Mouse (Mus musculus) forebrain, embryonic 15.5 days (tissue): ENCODE results near the gene Dgkh. TPM values are rescaled to one million over a fixed set of nuclear protein-coding genes. Genes with fewer than 3 reads are reported as not detected.

ENCODE experiments used
- ATAC-seq: fragments of 200-750 bp; cut with Nextera tagmentation; replicated peaks from 2 replicates; pipeline ENCODE4 v1.8.0; 2017; ENCODE audit warnings: mild to moderate bottlenecking, moderate TSS enrichment, moderate library complexity
- H3K27ac ChIP-seq: fragments of 300-500 bp; sonication (generic); replicated peaks from 2 replicates; pipeline ENCODE4 v1.5.1; 2015; ENCODE audit warnings: mild to moderate bottlenecking, inconsistent platforms
- H3K27me3 ChIP-seq: fragments of 300-500 bp; sonication (generic); 2 replicates; pipeline ENCODE4 v1.6.1; 2015; ENCODE audit warnings: inconsistent platforms
- H3K36me3 ChIP-seq: fragments of 300-500 bp; sonication (generic); 2 replicates; pipeline ENCODE4 v1.6.1; 2015; ENCODE audit warnings: mild to moderate bottlenecking, inconsistent platforms
- H3K4me1 ChIP-seq: fragments of 300-500 bp; sonication (generic); 2 replicates; pipeline ENCODE4 v1.6.1; 2015; ENCODE audit warnings: inconsistent platforms
- H3K4me2 ChIP-seq: fragments of 300-500 bp; sonication (generic); replicated peaks from 2 replicates; pipeline ENCODE4 v1.6.1; 2015; ENCODE audit warnings: mild to moderate bottlenecking, inconsistent platforms
- H3K4me3 ChIP-seq: fragments of 300-500 bp; sonication (generic); 2 replicates; pipeline ENCODE4 v1.5.1; 2015; ENCODE audit warnings: mild to moderate bottlenecking, inconsistent platforms
- H3K9ac ChIP-seq: fragments of 300-500 bp; sonication (generic); replicated peaks from 2 replicates; pipeline ENCODE4 v1.6.1; 2015; ENCODE audit warnings: mild to moderate bottlenecking, inconsistent platforms
- H3K9me3 ChIP-seq: fragments of 300-500 bp; sonication (generic); 2 replicates; pipeline ENCODE4 v1.6.1; 2016; ENCODE audit warnings: inconsistent platforms
- WGBS: fragments of 180-500 bp; shearing (Covaris S2); methylation state at CpG from one replicate; pipeline ENCODE4 v1.1.7; 2015; ENCODE audit warnings: mixed read lengths; 5-methylcytosine and 5-hydroxymethylcytosine counted together
- polyA plus RNA-seq: library from polyadenylated mRNA; unstranded; fragments of >200 nt; fragmentation: Nextera tagmentation; extraction: Ambion mirVana; gene quantifications from 2 replicates; pipeline ENCODE4 v1.2.1, GENCODE M21; 2015

The Dgkh gene
- polyA plus RNA-seq, 1 experiment from 2014 or later: 2.6 TPM

DNA sequence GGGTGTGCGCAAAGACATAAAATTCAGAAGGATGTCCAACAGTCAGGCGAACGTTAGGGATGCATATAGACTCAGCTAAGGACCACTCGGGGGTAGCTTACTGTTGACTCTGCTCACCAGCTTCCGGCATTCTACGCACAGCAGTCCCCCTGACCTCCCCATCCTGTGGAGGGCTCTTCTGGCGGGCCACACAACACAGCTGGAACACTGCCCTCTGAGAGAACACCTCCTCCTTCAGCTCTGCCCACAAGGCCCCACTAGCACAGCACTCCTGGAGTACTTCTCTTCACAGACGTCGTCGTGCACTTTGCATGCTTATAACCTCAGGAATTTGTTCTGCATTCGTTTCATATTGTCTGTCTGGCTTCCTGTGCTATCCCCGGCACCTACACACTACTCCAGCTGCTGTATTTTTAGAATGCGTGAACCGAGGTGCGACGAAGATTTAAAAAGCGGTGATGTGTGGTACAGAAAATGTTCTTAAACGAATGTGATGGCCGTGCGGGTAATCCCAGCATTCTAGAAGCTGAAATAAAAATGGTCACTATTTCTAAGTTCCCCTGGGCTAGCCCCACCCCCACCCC is 19.9 kb downstream of the Dgkh start:
- Histone ChIP-seq H3K27ac (no peak overlapping the region), H3K4me3 (no peak overlapping the region), H3K27me3 (no peaks in the 10 kb centered on the region), H3K9ac (no peak overlapping the region), H3K4me1 (no peaks in the 10 kb centered on the region), H3K4me2 (no peak overlapping the region), H3K36me3 (no peaks in the 10 kb centered on the region), H3K9me3 (no peaks in the 10 kb centered on the region)
- ATAC-seq: no peak
- WGBS: 64% methylated on average over 20 of the region's 20 CpGs

DNA sequence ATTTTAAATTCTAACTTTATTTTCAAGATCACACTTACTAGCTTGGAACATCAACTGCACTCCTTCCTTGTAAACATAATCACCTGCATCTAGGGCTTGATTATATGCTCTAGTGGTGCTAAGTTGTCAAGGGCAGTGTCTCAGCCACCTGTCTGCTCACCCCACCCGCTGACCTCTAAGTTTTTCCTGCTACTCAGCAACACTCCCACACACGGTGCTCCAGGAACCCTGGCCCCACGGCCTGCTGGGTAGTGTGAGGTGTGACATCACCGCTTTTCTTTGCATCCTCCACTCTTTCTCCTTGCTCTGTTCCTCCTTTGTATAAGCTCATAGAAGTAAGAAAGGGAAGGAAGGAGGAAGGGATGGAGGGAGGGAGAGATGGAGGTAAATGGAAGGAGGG is 21.9 kb downstream of the Dgkh start:
- H3K27ac ChIP-seq: no peak overlapping the region
- ATAC-seq: no peak
- no peak overlapping the region for H3K9ac ChIP-seq
- no peaks in the 10 kb centered on the region for H3K36me3 ChIP-seq
- no peak overlapping the region for H3K4me2 ChIP-seq
- 77% methylated on average over 4 of the region's 4 CpGs for WGBS
- H3K9me3 ChIP-seq: no peaks in the 10 kb centered on the region
- no peaks in the 10 kb centered on the region for H3K27me3 ChIP-seq
- H3K4me3 ChIP-seq: no peak overlapping the region
- H3K4me1 ChIP-seq: no peaks in the 10 kb centered on the region

DNA sequence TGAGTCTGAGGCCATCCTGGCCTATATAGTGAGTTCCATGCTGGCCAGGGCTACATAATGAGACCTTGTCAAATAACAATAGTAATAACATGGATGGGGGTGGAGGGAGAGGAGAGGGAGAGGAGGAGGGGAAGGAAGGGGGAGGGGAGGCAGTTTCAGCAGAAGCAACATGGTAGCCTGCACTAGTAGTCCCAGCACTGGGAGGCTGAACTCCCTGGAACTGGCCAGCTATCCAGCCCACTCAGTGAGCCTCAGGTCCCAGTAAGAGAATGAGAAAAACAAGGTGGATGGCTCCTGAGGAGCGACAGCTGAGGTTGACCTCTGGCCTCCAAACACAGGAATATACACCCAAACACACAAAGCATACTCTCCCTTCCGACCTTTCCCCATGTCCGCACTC is 27.0 kb downstream of the Dgkh start:
- no peak overlapping the region for H3K4me2 ChIP-seq
- no peaks in the 10 kb centered on the region for H3K9me3 ChIP-seq
- no peaks in the 10 kb centered on the region for H3K36me3 ChIP-seq
- WGBS: 93% methylated on average over 3 of the region's 3 CpGs
- H3K4me1 ChIP-seq: no peaks in the 10 kb centered on the region
- H3K9ac ChIP-seq: no peak overlapping the region
- no peaks in the 10 kb centered on the region for H3K27me3 ChIP-seq
- H3K27ac ChIP-seq: no peak overlapping the region
- no peak for ATAC-seq
- no peak overlapping the region for H3K4me3 ChIP-seq

DNA sequence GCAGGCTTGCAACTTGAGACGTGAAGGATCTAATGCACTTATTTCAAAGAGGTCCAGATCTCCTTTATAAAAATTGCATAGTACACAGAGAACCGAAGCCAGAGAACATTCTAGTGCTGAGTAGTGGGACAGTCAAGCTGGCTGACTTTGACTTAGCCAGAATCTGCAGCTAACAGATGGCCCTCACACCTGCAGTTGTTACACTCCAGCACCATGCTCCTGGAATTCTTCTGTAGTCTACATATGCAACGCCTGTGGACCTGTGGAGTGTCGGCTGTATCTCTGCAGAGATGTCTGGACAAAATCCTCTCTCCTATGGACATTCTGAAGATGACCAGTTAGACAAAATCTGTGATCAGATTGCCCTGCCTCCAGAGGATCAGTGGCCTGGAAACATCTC is 28.6 kb downstream of the Dgkh start:
- WGBS: 87% methylated on average over 4 of the region's 4 CpGs
- Histone ChIP-seq H3K4me2 (no peak overlapping the region), H3K9me3 (no peaks in the 10 kb centered on the region), H3K9ac (no peak overlapping the region), H3K27ac (no peak overlapping the region), H3K4me3 (no peak overlapping the region), H3K4me1 (peaks cover 3% of the 10 kb centered on the region; the same call in 1 of the 2 replicates), H3K36me3 (no peaks in the 10 kb centered on the region), H3K27me3 (no peaks in the 10 kb centered on the region)
- ATAC-seq: no peak

GRCm38 (mm10) chr14:78703361-78703760 is 29.2 kb downstream of the Dgkh start:
- H3K4me1 ChIP-seq: peaks cover 3% of the 10 kb centered on the region; the same call in 1 of the 2 replicates
- no peaks in the 10 kb centered on the region for H3K9me3 ChIP-seq
- H3K27ac ChIP-seq: no peak overlapping the region
- no peak overlapping the region for H3K4me2 ChIP-seq
- WGBS: 85% methylated on average over 6 of the region's 6 CpGs
- H3K36me3 ChIP-seq: no peaks in the 10 kb centered on the region
- H3K9ac ChIP-seq: no peak overlapping the region
- H3K27me3 ChIP-seq: no peaks in the 10 kb centered on the region
- no peak overlapping the region for H3K4me3 ChIP-seq
- no peak for ATAC-seq

DNA sequence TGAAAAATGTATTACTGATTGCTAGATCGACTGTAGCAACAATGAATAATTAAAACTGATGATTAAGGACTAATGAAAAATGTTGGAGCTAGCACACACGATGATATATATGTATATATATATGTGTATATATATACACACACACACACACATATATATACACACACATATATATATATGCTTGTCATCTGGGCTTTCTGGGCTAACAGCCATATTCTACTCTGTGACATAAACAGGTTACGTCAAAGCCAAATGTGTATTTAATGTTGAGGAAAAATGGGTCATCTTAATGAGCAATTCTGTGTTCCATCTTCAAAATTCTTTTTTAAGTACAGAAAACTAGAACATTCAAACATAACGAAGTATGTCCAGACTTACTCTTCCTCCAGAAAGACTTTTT is 30.5 kb downstream of the Dgkh start:
- 68% methylated on average over 4 of the region's 4 CpGs for WGBS
- Histone ChIP-seq H3K9ac (no peak overlapping the region), H3K4me2 (no peak overlapping the region), H3K27ac (no peak overlapping the region), H3K4me3 (no peak overlapping the region), H3K4me1 (peaks cover 3% of the 10 kb centered on the region; the same call in 1 of the 2 replicates), H3K27me3 (no peaks in the 10 kb centered on the region), H3K9me3 (no peaks in the 10 kb centered on the region), H3K36me3 (no peaks in the 10 kb centered on the region)
- ATAC-seq: no peak

- ATAC-seq: no peak
- H3K36me3 ChIP-seq: no peaks in the 10 kb centered on the region
- WGBS: 80% methylated on average over 8 of the region's 8 CpGs
Observed at GRCm38 (mm10) chr14:78701501-78701900, 31.1 kb downstream of the Dgkh start.

DNA sequence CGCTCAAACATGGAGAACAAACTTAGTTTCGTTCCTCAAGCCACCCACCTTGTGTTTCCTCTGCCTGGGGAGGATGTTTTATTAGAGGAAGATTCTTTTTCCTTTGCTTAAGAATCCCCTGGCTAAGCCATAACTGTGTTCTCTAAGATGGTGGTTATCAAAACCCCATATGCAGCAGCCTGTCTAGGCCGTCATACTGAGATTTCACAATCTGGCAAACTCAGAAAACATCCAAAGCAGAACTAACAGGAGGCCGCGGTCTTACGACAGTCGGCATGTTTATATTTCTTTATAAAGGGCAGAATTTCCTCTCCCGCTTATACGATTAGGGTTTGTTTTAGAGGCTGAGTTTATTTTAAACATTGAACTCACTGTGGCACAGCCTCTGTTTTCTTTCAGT is 31.5 kb downstream of the Dgkh start:
- no peaks in the 10 kb centered on the region for H3K27me3 ChIP-seq
- no peak for ATAC-seq
- H3K9me3 ChIP-seq: no peaks in the 10 kb centered on the region
- H3K4me1 ChIP-seq: peaks cover 3% of the 10 kb centered on the region; the same call in 1 of the 2 replicates
- H3K36me3 ChIP-seq: no peaks in the 10 kb centered on the region
- 79% methylated on average over 9 of the region's 9 CpGs for WGBS
- H3K4me2 ChIP-seq: no peak overlapping the region
- no peak overlapping the region for H3K27ac ChIP-seq
- no peak overlapping the region for H3K9ac ChIP-seq
- H3K4me3 ChIP-seq: no peak overlapping the region

More at GRCm38 (mm10) chr14:78701501-78701900, 31.1 kb downstream of the Dgkh start:
- H3K9ac ChIP-seq: no peak overlapping the region
- H3K4me2 ChIP-seq: no peak overlapping the region
- no peaks in the 10 kb centered on the region for H3K9me3 ChIP-seq
- no peak overlapping the region for H3K4me3 ChIP-seq
- H3K27ac ChIP-seq: no peak overlapping the region
- peaks cover 3% of the 10 kb centered on the region; the same call in 1 of the 2 replicates for H3K4me1 ChIP-seq
- no peaks in the 10 kb centered on the region for H3K27me3 ChIP-seq

GRCm38 (mm10) chr14:78699634-78700033 is 32.9 kb downstream of the Dgkh start:
- H3K9ac ChIP-seq: no peak overlapping the region
- no peak for ATAC-seq
- H3K4me2 ChIP-seq: no peak overlapping the region
- H3K27ac ChIP-seq: no peak overlapping the region
- H3K36me3 ChIP-seq: no peaks in the 10 kb centered on the region
- no peaks in the 10 kb centered on the region for H3K27me3 ChIP-seq
- no peaks in the 10 kb centered on the region for H3K9me3 ChIP-seq
- 83% methylated on average over 3 of the region's 3 CpGs for WGBS
- peaks cover 3% of the 10 kb centered on the region; the same call in 1 of the 2 replicates for H3K4me1 ChIP-seq
- H3K4me3 ChIP-seq: no peak overlapping the region

DNA sequence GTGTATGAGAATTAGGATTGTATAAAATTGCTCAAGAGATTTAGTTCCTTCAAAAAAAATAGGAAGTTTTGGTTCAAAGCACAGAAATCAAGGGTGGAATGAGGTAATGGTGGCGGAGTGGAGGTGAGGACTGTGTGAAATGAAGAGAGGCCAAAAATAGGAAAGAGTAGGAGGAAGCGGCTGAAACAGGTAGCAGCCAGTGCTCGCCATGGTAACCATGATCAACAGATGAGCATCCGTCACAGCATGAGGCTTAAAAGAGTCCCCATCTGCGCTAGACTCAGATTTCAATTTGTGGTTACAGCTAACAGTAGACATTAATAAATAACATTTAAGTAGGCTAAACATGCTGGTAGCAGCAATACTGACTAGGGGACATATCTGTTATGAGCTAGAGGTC is 33.4 kb downstream of the Dgkh start:
- WGBS: 68% methylated on average over 5 of the region's 5 CpGs
- Histone ChIP-seq H3K4me2 (no peak overlapping the region), H3K4me1 (peaks cover 3% of the 10 kb centered on the region; the same call in 1 of the 2 replicates), H3K36me3 (no peaks in the 10 kb centered on the region), H3K27ac (no peak overlapping the region), H3K4me3 (no peak overlapping the region), H3K9ac (no peak overlapping the region), H3K27me3 (no peaks in the 10 kb centered on the region), H3K9me3 (no peaks in the 10 kb centered on the region)
- ATAC-seq: no peak

- WGBS: 92% methylated on average over 8 of the region's 8 CpGs
- no peak overlapping the region for H3K27ac ChIP-seq
- H3K4me1 ChIP-seq: no peaks in the 10 kb centered on the region
- H3K27me3 ChIP-seq: no peaks in the 10 kb centered on the region
- H3K4me3 ChIP-seq: no peak overlapping the region
- no peak overlapping the region for H3K4me2 ChIP-seq
- no peaks in the 10 kb centered on the region for H3K36me3 ChIP-seq
- no peak for ATAC-seq
- no peaks in the 10 kb centered on the region for H3K9me3 ChIP-seq
- H3K9ac ChIP-seq: no peak overlapping the region
Observed at GRCm38 (mm10) chr14:78694121-78694520, 38.5 kb downstream of the Dgkh start.

DNA sequence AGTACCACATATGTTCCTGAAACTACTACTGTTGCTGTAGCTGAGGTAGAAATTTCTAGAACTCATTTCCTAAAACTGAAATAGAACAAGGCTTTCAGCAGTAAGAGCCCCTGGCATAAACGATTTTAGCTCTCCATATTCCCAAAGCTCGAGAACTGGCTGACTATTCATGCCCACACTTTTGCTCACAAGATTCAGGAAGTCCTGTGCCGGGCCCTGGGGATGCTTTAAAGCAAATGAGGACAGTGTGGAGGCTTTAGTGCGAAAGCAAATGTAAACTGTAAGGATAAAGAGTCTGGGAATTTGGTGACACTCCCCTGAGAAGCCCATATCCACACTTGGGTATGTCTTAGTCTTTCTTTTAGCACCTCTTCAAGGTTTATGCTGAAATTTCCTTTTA is 40.0 kb downstream of the Dgkh start:
- no peak for ATAC-seq
- Histone ChIP-seq H3K27ac (no peak overlapping the region), H3K36me3 (no peaks in the 10 kb centered on the region), H3K9me3 (no peaks in the 10 kb centered on the region), H3K4me2 (no peak overlapping the region), H3K4me3 (no peak overlapping the region), H3K9ac (no peak overlapping the region), H3K27me3 (no peaks in the 10 kb centered on the region), H3K4me1 (no peaks in the 10 kb centered on the region)
- WGBS: 80% methylated on average over 4 of the region's 4 CpGs

DNA sequence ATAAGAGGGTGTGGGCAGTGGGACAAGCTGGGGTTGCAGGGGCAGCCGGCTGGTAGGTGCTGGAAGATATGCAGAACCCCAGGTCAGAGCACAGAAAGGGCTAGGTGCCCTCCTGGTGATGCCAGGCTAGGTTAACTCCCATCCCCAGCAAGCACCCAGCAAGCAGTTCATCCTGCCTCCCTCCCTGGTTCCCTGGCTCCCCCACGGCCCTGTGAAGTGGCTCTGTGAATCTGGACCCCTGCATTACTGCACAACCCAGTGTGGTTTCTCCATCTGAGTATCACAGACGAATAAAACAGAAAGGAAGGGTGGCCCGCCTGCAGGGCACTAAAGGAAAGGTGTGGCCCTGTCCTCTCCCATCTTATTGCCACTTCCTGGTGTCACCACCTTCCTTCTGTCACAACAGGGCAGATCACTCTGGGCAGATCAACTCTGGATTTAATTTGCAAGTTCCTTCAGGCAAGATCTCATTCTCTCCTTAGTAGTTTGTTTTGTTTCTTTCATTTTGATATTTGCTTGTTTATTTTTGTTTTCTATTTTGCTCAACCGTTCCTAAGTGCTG is 40.6 kb downstream of the Dgkh start:
- WGBS: 69% methylated on average over 5 of the region's 5 CpGs
- no peak for ATAC-seq
- H3K27ac ChIP-seq: no peak overlapping the region

More for the DNA sequence above, 40.6 kb downstream of the Dgkh start:
- no peaks in the 10 kb centered on the region for H3K36me3 ChIP-seq
- H3K4me2 ChIP-seq: no peak overlapping the region
- no peaks in the 10 kb centered on the region for H3K9me3 ChIP-seq
- H3K4me3 ChIP-seq: no peak overlapping the region
- H3K9ac ChIP-seq: no peak overlapping the region
- H3K27me3 ChIP-seq: no peaks in the 10 kb centered on the region
- no peaks in the 10 kb centered on the region for H3K4me1 ChIP-seq
